Mouse (Mus musculus): ENCODE results near the gene Cacnb3.
"Not testable (repeated sequence)": the region's sequence is repeated elsewhere in the genome, so short reads cannot be mapped to it uniquely, and the experiment has no call there.

The Cacnb3 gene

DNA sequence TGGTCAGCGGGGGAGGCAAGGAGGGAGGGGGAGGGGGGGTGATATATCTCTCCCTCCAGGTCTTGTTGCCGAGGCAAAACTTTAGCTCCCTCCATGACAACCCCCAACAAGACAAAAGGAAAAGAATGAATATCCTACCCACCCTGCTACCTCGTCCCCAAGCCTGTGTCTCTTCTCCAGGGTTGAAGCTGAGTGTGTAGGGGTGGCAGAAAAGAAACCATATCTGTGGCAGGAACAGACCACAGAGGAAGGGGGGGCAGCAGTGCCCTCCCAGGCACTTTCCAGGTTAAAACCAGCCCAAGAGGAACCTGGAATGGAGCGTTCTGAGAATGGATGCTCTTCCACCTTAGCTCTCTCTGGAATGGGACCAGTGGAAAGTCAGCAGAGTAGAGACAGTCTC, at the start of gene Cacnb3:
Gene Cacnb3 (plus strand): TSS at position 301 of the 400 bp plus-strand sequence.
- DNase-seq (ENCODE audit: low read depth, low spot score) = no peak

DNA sequence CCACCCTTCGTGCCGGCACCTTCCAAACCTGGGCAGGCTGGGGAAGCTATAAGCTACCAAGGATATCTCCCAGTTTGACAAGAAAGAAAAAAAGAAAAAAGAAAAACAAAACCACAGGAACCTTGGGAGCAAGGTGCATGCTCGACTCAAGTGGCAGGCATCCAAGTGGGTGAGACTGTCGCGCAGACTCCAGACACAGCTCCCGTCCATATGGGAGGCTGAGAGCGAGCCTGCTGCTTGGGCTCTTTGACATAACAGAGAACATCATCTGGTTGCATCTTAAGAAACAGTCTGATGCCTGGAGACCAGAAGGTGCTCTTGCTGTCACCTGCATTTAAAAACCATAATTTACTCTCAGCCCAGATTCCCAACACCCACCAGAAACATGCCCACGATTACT, 48.2 kb upstream of the Cacnb3 start:
- DNase-seq (ENCODE audit: low read depth, low spot score) = peak; percentile 27

DNA sequence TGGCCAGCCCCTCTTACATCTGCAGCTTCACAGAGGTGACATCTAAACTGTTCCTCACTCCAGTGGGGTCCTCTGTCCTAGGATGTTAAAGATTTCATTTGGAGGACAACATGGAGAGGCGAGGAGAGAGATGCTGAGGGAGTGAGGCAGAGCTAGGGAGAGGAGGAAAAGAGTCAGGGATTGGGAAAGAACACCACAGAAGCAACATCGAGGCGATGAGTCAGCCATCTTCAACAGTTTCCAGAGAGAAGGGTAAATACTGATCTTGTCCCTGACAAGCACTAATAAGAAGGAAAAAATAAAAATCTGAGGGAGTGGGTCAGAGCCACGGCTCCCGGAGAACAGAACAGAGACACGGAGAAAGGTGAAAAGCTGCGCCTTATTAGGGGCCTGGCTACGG, 47.6 kb upstream of the Cacnb3 start:
- DNase-seq (ENCODE audit: low read depth, low spot score) = peak; percentile 76

GRCm38 (mm10) chr15:98585421-98585820, 45.2 kb upstream of the Cacnb3 start:
- no peak for DNase-seq (ENCODE audit: low read depth, low spot score)

GRCm38 (mm10) chr15:98586141-98586540, 44.5 kb upstream of the Cacnb3 start:
- not testable (repeated sequence) for DNase-seq (ENCODE audit: low read depth, low spot score)

DNA sequence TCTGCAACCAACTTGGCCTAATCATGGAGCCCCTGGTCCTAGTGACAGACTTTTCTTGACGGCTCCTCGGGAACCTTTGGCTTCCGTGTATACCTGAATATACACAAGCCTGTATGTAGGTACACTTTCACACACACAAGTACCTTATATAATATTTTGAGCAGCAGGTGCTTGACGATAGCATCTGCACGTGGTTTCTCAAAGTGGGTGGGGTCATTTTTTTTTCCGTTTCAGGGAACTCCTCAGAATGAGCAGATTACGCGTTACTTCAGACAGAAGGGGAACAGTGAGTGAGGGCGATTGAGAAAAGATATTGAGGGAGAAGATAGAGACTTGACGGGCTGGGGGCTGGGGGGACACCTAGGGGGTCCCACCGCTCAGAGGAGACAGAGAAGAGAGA, 42.9 kb upstream of the Cacnb3 start:
- DNase-seq (ENCODE audit: low read depth, low spot score) = no peak

GRCm38 (mm10) chr15:98589640-98590336, 40.9 kb upstream of the Cacnb3 start:
- DNase-seq (ENCODE audit: low read depth, low spot score) = no peak

DNA sequence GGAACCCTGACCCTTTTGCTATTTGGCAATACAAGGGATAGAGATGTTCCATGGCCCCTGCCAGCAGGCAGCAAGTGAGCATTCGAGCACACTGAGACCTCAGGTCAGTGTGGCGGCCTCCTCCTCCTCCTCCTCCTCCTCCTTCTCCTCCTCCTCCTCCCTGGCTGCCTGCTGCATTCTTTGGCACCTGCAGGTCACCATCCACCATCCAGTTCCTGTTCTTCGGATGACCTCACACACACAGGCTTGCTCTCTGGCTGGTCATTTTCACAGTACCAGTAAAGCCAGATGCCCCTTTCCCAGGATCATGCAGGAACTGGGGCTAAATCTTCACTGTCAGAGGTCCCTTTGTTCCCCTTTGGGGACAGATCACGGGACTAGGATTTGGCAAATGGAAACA, 39.2 kb upstream of the Cacnb3 start:
- no peak for DNase-seq (ENCODE audit: low read depth, low spot score)

GRCm38 (mm10) chr15:98594193-98594592, 36.4 kb upstream of the Cacnb3 start:
- DNase-seq (ENCODE audit: low read depth, low spot score) = no peak

GRCm38 (mm10) chr15:98595049-98595448, 35.6 kb upstream of the Cacnb3 start:
- peak; percentile 71 for DNase-seq (ENCODE audit: low read depth, low spot score)

GRCm38 (mm10) chr15:98596609-98597008, 34.0 kb upstream of the Cacnb3 start:
- DNase-seq (ENCODE audit: low read depth, low spot score) = no peak

GRCm38 (mm10) chr15:98600036-98600709, 30.5 kb upstream of the Cacnb3 start:
- DNase-seq (ENCODE audit: low read depth, low spot score) = no peak

DNA sequence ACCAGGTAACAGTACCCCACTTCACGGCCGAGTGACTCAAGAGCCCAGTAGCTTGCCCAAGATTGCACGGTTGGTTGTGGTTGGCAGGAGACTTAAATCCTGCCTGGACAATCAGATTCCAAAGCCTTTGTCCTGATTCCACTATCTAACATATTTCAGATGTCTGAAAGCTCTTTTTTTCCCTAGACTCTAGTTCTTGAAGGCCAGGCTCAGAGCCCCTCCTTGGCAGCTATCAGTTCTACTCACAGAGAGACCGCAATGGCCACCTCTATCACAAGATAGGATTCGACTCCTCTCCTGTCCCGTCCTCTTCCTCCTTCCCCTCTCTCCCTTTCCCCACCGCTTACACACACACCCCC, 28.8 kb upstream of the Cacnb3 start:
- DNase-seq (ENCODE audit: low read depth, low spot score) = peak; percentile 32

- DNase-seq (ENCODE audit: low read depth, low spot score) = peak; percentile 87
Observed at GRCm38 (mm10) chr15:98602191-98602881, 28.3 kb upstream of the Cacnb3 start.

DNA sequence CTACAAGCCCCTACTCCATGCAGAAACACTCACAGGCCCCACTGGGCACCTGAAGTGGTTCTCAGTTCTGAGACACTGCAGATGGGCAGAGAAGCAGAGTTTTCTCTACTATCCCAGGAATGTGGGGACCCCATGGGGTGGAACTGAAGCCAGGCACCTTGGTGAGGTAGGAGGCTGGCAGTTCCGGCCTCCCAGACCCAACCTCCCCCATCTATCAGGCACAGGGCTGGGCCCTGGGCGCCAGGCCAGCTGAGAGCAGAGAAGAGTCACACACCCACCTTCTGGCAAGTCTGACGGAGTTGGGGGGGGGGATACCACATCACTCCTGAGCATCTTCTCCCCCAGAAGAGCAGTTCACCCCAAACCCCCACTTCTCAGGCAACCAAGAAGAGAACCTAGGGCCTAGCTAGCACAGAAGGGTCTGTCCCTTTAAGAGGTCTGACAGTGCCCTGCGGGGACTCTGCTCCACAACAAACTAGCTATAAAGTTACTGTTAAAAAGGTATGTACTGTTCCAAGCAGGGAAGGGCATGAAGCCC, 27.6 kb upstream of the Cacnb3 start:
- peak; percentile 65 for DNase-seq (ENCODE audit: low read depth, low spot score)

DNA sequence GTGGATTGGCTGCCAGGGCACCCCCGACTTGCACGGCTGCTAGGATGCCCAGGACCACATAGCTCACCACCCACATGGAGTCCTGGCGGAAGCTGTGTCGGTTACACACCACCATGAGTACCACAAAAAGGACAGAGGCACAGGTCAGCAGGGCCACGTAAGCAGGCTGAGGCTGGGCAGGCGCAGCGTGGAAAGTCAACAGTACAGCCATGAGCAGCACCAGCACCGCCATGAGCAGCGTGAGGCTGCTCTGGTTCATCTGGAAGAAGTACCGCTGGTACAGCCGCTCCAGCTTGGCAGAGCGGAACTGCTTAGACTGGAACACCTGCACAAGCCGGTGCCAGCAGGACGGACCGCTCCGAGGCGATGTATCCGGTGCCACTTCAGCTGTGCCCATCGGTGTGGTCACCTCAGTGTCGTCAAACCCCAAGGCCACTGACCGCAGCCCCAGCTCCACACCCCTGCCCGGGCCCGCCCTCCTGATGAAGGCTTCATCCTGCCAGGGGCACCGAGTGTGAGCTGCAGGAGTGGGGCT, 26.5 kb upstream of the Cacnb3 start:
- no peak for DNase-seq (ENCODE audit: low read depth, low spot score)

DNA sequence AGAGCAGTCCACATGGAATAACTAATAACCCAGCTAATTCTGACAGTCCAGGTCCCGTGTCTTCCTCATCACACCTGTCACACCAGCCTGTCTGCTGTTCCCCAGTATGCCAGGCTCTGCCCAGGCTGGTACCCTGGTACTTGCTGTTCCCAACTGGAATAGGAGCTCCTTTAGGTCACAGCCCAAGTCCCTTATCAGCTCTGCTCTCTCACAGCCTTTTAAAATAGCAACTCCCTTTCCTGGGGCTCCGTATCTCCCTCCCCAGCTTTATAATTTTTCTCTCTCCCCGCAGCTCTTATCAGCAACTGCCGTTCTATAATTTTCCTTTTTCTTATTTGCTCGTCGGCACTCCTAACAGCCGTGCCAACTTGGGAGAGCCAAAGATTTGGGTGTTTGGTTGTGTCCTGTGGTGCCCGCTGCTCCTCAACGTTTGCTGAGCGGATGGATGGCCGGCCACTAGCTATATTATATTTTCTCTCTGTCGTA, 24.5 kb upstream of the Cacnb3 start:
- no peak for DNase-seq (ENCODE audit: low read depth, low spot score)

- DNase-seq (ENCODE audit: low read depth, low spot score) = no peak
Observed at GRCm38 (mm10) chr15:98606739-98607138, 23.9 kb upstream of the Cacnb3 start.

GRCm38 (mm10) chr15:98607557-98607956, 23.1 kb upstream of the Cacnb3 start:
- DNase-seq (ENCODE audit: low read depth, low spot score) = peak; percentile 83

GRCm38 (mm10) chr15:98608058-98608783, 22.4 kb upstream of the Cacnb3 start:
- DNase-seq (ENCODE audit: low read depth, low spot score) = peak; percentile 75

- DNase-seq (ENCODE audit: low read depth, low spot score) = no peak
Observed at GRCm38 (mm10) chr15:98608784-98609250, 21.8 kb upstream of the Cacnb3 start.
